Mouse (Mus musculus) liver, adult 2 months (tissue): ENCODE data around the gene Agk.
A peak's percentile ranks its signal among the peaks of the same experiment; 100 is the strongest.

Experiments
- CTCF ChIP-seq: fragments of 200-500 bp; IDR thresholded peaks from 2 replicates; pipeline ENCODE4 v1.5.1; 2011; ENCODE audit warnings: low read depth, low read length, control low read depth
- POLR2A ChIP-seq: fragments of 200-500 bp; IDR thresholded peaks from 2 replicates; pipeline ENCODE4 v1.6.1; 2011; ENCODE audit warnings: low read length, control low read depth; ENCODE audit not compliant: insufficient read depth; ENCODE audit errors: extremely low read depth

- TF ChIP-seq CTCF, result no peak
- TF ChIP-seq POLR2A, result peak; percentile 13; the same call in 1 of the 2 replicates
These were observed at the start of gene Agk for GRCm38 (mm10) chr6:40324897-40325841.
